Mouse (Mus musculus) erythroblast, embryonic 14.5 days (primary cell): ENCODE results near the gene Ddi2.

ENCODE experiments used
- GATA1 ChIP-seq: IDR thresholded peaks from 2 replicates; pipeline ENCODE4 v1.6.1; 2012; ENCODE audit warnings: low read length, inconsistent platforms, mixed read lengths
- TAL1 ChIP-seq: IDR thresholded peaks from 3 replicates; pipeline ENCODE4 v1.6.1; 2012; ENCODE audit warnings: low read length, inconsistent platforms, mixed read lengths

DNA sequence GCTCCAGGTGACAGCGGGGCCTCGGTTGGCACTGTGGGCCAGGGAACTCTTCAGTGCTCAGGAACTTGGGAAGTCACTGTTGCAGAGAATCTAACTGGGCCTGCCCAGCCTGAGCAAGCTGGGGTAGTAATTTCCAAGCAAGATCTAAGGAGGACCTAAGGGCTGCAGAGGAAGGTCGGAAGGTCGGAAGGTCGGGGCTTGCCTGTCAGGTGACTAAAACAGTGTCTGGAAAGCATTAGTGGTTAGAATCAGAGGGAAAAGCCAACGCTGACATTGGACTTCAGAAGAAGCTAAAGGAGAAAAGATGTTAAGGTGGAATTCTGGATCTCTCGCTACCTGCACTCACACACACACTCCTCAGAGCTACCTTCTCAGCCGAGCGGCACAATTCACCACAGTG lies 87.2 kb downstream of the Ddi2 start:
- no peak for TF ChIP-seq TAL1
- TF ChIP-seq GATA1: no peak
